Mouse (Mus musculus): ENCODE results near the gene Bbs7.
A peak's percentile ranks its signal among the peaks of the same experiment; 100 is the strongest.
"Not testable (repeated sequence)": the region's sequence is repeated elsewhere in the genome, so short reads cannot be mapped to it uniquely, and the experiment has no call there.

The Bbs7 gene

DNA sequence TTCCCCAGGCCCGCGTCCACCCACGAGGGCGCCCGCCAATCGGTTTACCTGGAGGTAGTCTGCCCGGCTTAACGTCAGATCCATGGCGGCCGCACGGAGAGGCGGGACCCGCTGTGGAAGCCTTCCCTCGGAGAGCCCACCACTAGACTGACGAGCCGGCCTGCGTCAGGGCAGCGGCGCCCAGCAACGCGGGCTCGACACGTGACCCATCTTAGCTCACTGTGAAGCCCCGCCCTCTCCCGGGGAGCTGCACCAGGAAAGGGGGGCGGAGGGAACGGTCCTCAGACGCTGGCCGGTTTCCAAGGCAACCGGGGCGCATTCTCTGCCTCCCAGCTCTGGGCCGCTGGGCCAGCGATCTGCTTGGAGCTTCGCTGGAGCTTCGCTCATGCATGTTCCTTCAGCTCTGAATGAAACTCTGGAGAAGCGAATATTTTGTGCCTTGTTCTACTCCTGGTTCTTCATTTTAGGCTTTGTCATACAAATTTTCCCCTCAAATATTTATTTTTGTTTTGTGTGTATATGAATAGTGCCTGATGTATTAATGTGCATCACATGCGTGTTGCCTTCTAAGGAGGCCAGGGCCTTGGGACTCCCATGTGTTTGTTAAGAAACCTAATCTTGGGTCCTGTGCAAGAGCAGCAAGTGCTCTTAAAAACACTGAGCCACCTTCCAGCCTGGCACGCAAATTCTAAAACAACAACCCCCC lies at the start of gene Bbs7:
Gene Bbs7, minus strand, starts transcription at position 276 of the 706 bp plus-strand sequence.
- DNase-seq (ENCODE audit: low spot score in 2 of 2), result peak; percentile 54 to 67

GRCm38 (mm10) chr3:36645245-36645559 lies 31.9 kb upstream of the Bbs7 start:
- DNase-seq (ENCODE audit: low spot score in 2 of 2), result not testable (repeated sequence)

DNA sequence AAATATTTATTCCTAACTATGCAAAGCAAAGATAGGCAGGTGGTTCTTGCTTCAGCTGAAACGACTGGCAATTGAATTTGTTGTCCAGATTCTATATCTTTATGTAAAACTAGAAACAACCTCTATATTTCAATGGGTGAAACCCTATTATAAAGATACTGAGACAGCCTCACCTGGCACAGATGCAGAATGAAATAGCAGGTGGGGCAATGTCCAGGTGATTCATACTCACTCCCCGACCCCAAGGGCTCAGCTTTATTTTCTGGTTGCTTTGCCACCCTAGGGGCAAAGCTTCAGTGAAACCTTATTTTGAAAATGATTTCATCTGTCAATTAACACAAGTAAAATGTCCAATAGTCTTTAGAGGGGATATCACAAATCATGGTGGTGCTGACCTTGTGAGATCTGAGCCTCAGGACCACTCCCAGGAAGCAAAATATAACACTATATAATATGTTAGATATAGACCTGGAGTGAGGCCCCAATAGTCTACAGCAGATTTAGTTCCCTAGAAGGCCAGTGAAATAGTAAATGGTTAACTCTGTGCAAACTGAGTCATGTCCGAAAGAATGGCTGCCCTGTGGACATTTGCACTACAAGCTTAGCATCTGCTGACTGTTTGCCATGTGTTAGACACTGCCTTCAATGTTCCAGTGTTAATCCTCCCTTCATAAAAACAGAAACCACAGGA lies 31.4 kb upstream of the Bbs7 start:
- no peak for DNase-seq (ENCODE audit: low spot score in 2 of 2)

DNA sequence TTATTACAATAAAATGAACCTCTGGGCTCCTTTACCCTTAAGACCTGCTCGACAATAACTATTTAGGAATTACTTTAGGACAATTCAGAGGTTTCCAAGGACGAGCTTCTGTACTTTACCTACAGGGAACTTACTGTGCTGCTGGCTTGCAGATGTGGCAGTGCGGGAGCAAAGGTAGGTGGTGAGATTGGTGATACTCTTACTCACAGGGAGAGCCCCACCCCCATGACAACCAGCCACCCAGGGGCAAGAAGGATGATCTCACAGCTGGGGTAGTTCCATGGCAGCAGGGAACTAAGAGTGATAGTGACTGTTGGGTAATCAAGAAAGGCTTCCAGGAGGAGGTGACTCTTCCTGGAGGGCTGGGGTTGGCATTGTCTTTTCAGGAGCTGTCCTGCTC lies 30.1 kb upstream of the Bbs7 start:
- no peak for DNase-seq (ENCODE audit: low spot score in 2 of 2)

DNA sequence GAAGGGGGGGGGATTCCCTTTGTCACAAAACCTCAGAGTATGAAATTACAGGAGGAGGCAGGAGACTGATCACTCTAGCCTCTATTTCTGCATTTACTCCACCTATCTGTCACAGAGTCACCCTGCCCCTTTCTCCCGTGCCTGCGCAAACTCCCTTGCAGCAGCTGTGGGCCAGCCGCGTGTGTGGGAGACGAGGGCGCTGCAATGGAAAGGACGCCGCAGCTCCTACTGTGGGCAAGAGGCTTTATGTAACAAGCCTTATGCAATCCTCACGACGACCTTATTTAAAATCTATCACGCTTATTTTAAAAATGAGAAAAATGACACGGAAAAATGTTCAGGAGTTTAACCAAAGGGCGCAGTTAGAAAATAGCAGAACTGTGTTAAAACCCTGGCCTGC lies 29.5 kb upstream of the Bbs7 start:
- DNase-seq (ENCODE audit: low spot score in 2 of 2), result no peak

- no peak for DNase-seq (ENCODE audit: low spot score in 2 of 2)
Observed at GRCm38 (mm10) chr3:36640787-36641186, 27.5 kb upstream of the Bbs7 start.

DNA sequence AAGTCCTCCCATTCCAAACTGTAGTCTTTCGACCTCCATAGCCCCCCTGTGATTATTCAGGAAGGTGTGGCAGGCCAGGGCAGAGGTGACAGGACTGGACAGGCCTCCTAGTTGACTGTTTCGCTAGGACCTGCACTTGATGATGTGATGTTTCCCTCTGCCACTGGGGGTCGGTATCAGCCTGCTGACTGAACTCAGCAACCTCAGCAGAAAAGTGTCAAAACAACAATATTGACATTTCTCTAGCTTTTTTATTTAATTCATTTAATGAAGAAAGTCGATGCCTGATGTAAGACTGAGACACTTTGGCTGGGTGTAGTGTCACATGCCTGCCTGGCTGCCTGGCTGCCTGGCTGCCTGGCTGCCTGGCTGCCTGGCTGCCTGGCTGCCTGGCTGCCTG lies 22.2 kb upstream of the Bbs7 start:
- DNase-seq (ENCODE audit: low spot score in 2 of 2), result no peak

DNA sequence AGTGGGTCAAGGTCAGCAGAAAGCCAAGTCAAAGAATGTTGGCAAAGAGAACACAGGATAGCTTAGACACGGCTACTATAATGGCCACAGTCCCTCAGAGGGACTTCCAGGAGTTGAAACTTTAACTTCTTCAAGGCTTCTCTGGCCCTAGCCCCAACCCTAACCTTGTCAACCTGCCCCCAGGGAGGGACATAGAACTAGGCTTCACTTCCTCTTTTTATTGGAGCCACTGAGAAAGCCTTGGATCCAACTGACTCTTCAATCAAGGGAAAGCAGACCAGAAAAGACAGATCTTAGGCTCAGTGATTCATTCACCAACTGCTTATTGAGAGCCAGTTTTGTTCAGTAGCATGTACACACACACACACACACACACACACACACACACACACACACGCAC lies 13.5 kb upstream of the Bbs7 start:
- no peak for DNase-seq (ENCODE audit: low spot score in 2 of 2)

DNA sequence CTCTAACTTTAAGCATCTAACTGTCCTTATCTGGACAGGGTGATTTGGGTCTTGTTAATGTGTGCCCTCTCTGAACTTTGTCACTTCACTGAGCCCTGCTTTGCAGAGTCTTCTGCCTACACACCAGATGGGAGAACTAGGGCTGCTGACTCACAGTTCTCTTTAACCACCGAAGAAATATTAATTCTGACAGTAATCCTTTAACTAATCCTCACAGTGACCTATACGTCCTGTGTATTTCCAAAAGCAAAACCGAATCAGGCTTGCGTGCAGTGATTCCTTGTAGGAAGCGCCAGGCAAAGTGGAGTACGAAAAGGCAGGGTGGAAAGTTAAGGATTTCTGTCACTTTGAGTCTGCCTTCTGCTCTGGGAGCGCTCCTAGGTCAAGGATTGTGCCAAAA lies 4.9 kb upstream of the Bbs7 start:
- DNase-seq (ENCODE audit: low spot score in 2 of 2), result no peak

DNA sequence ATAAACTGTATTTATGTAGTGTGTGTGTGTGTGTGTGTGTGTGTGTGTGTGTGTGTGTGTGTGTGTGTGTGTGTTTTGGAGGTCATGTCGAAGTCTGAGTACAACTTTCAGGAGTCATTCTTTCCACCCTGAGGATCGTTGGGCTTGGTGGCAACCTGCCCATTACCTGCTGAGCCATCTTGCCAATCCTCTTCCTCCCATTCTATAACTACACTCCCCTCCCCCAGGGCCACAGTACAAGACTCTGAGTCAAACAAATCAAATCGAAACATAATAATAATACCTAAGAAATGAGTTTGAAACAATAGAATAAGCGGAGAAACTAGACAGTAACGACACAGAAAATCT lies 605 bp upstream of the Bbs7 start:
- no peak for DNase-seq (ENCODE audit: low spot score in 2 of 2)

- DNase-seq (ENCODE audit: low spot score in 2 of 2), result no peak
Observed at GRCm38 (mm10) chr3:36612687-36613086, 590 bp downstream of the Bbs7 start.

- no peak for DNase-seq (ENCODE audit: low spot score in 2 of 2)
Observed at GRCm38 (mm10) chr3:36605894-36606783, 7.1 kb downstream of the Bbs7 start.

DNA sequence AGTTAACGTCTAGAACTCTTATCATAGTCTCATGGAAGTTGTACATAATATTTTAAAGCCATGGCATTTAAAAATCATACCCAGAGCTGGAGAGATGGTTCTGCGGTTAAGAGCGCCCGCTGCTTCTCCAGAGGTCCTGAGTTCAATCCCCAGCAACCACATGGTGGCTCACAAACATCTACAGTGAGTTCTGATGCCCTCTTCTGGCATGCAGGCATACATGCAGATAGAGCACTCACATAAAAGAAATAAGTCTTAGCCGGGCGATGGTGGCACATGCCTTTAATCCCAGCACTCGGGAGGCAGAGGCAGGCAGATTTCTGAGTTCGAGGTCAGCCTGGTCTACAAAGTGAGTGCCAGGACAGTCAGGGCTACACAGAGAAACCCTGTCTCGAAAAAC lies 13.5 kb downstream of the Bbs7 start:
- not testable (repeated sequence) for DNase-seq (ENCODE audit: low spot score in 2 of 2)

DNA sequence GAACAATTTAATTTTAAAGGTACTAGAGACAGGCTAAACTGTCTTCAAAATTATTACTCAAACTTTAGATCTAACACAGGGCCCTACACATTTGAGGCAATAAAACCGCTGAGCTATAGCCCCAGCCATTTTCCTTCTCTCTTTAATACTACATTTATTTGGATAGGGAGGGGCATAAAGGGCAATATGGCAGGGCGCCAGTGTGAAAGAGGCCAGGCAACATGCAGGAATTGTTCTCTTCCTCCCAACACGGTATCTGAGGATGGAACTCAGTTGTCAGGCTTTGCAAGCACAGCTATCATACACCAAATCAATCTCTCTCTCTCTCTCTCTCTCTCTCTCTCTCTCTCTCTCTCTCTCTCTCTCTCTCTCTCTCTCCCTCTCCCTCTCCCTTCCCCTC lies 14.5 kb downstream of the Bbs7 start:
- no peak for DNase-seq (ENCODE audit: low spot score in 2 of 2)

- DNase-seq (ENCODE audit: low spot score in 2 of 2), result peak; percentile 97
Observed at GRCm38 (mm10) chr3:36571827-36572378, 41.4 kb downstream of the Bbs7 start, which contains the start of gene Ccna2. TSS of gene Ccna2 (minus strand) at chr3:36572150.

- DNase-seq (ENCODE audit: low spot score in 2 of 2), result no peak
Observed at GRCm38 (mm10) chr3:36571361-36571826, 41.9 kb downstream of the Bbs7 start.

- no peak for DNase-seq (ENCODE audit: low spot score in 2 of 2)
Observed at GRCm38 (mm10) chr3:36569836-36570235, 43.4 kb downstream of the Bbs7 start.

DNA sequence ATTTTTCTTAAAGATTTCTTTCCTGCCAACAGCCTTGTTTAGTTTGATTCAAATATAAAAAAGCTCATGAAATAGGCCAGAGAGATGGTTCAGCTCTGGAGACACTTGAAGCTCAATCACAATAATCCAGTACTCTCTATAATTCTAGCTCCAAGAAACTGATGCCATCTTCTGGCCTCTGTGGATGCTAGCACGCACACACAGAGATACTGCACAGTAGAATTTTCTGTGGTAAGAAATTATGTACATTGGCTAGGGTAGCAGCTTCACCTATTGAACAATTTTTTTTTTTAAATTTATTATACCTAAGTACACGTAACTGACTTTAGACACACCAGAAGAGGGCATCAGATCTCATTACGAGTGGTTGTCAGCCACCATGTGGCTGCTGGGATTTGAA lies 49.6 kb downstream of the Bbs7 start:
- DNase-seq (ENCODE audit: low spot score in 2 of 2), result no peak

GRCm38 (mm10) chr3:36559606-36560005 lies 53.7 kb downstream of the Bbs7 start:
- DNase-seq (ENCODE audit: low spot score in 2 of 2), result no peak

DNA sequence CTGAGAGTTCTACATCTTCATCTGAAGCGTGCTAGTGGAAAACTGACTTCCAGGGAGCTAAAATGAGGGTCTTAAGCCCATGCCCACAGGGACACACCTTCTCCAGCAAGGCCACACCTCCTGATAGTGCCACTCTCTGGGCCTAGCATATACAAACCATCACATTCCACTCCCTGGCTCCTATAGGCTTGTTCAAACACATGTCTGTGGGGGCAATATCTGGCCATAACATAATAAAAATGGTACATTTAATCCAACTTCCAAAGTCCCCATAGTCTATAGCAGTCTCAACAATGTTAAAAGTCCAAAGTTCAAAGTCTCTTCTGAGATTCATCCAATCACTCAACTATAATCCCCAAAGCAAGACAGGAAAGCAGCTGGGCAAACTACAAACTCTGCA lies 55.7 kb downstream of the Bbs7 start:
- DNase-seq (ENCODE audit: low spot score in 2 of 2), result no peak

DNA sequence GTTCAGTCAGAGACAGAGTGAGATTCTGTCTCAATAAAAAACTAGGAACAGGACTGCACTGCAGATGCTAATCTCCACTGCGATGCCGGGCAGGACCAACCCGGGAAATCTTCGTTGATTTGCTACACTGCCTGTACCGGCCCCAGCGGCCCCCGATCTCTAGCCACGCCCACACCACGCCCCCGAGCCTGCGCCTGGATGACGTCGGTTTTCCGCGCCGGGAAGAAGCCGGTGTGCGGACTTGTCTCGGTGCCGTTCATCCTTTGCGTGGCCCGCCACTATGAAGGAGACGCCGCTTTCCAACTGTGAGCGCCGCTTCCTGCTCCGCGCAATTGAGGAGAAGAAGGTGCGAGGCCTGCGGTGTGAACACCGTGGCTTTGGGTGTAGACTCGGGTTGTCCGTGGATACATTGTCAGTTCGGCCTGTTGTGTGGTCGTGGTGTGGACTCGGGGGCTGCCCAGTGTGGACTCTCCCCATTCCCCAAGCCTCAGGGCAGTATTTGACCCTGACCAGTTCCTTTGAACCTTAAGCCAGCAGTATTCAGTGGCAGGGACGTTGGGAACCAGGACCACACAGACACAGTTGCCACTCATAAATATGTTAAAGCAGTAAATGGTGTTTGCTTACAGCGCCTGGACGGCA lies 60.8 kb downstream of the Bbs7 start, which contains the start of gene Exosc9:
Gene Exosc9, plus strand, starts transcription at position 201 of the 642 bp plus-strand sequence.
- DNase-seq (ENCODE audit: low spot score in 2 of 2), result peak; percentile 91 to 94

Measured in spleen, postnatal 14 days (tissue).